Comparison of ENCODE assay signal across 9 mouse cellular contexts in genomic region chr15:66475941-66476391, GRCm38 (mm10). TPM values are rescaled to one million over a fixed set of nuclear protein-coding genes. Genes with fewer than 3 reads are reported as not detected.
A peak's percentile ranks its signal among the peaks of the same experiment; 100 is the strongest.
DNase-seq lines count a peak whose midpoint lies in the region; ATAC-seq and TF ChIP-seq lines count a peak whose summit lies in the region.
"Had no signal": no experiment of that assay in that cellular context is flagged by ENCODE, and none has a peak within 500 bp of the region (broad histone marks: within the 10 kb centered on the region; RNA-seq: fewer than 3 reads in every experiment).

No protein-coding gene starts in this region.

- H3K27me3 ChIP-seq in liver, embryonic 11.5 days (replicated peaks; ENCODE audit: control insufficient read depth, insufficient read depth, low read length) = no peaks in the 10 kb centered on the region
- no peaks in the 10 kb centered on the region for H3K27me3 ChIP-seq in forebrain, embryonic 14.5 days (replicated peaks; ENCODE audit: control insufficient read depth, insufficient read depth, low read length)
- no peaks in the 10 kb centered on the region for H3K27me3 ChIP-seq in liver, embryonic 16.5 days (ENCODE audit: control insufficient read depth, insufficient read depth, low read depth, low read length)
- H3K27me3 ChIP-seq in neural tube, embryonic 14.5 days (ENCODE audit: control insufficient read depth, insufficient read depth, low read length) = no peaks in the 10 kb centered on the region

- H3K9ac ChIP-seq in liver, embryonic 11.5 days (ENCODE audit: low read depth, low read length) = no peak overlapping the region
- H3K9ac ChIP-seq in forebrain, embryonic 14.5 days (ENCODE audit: low read length) = no peak overlapping the region
- H3K9ac ChIP-seq in liver, embryonic 16.5 days (ENCODE audit: low read depth, low read length) = no peak overlapping the region
- no peak overlapping the region for H3K9ac ChIP-seq in neural tube, embryonic 14.5 days (replicated peaks; ENCODE audit: low read depth, low read length)

- no peaks in the 10 kb centered on the region for H3K36me3 ChIP-seq in liver, embryonic 11.5 days (ENCODE audit: control insufficient read depth, insufficient read depth, low read length)
- no peaks in the 10 kb centered on the region for H3K36me3 ChIP-seq in forebrain, embryonic 14.5 days (ENCODE audit: control insufficient read depth, insufficient read depth, low read length)
- H3K36me3 ChIP-seq in liver, embryonic 16.5 days (ENCODE audit: control insufficient read depth, insufficient read depth) = no peaks in the 10 kb centered on the region
- H3K36me3 ChIP-seq in neural tube, embryonic 14.5 days (ENCODE audit: control insufficient read depth, insufficient read depth, low read length) = no peaks in the 10 kb centered on the region

- H3K9me3 ChIP-seq in liver, embryonic 11.5 days (ENCODE audit: control insufficient read depth, low read length) = no peaks in the 10 kb centered on the region
- no peaks in the 10 kb centered on the region for H3K9me3 ChIP-seq in forebrain, embryonic 14.5 days (replicated peaks; ENCODE audit: control insufficient read depth, low read length)
- no peaks in the 10 kb centered on the region for H3K9me3 ChIP-seq in liver, embryonic 16.5 days (replicated peaks; ENCODE audit: control insufficient read depth, low read length)
- no peaks in the 10 kb centered on the region for H3K9me3 ChIP-seq in neural tube, embryonic 14.5 days (ENCODE audit: control insufficient read depth, low read length)

- H3K4me3 ChIP-seq in liver, embryonic 11.5 days (ENCODE audit: low read depth, low read length) = no peak overlapping the region
- no peak overlapping the region for H3K4me3 ChIP-seq in forebrain, embryonic 14.5 days (ENCODE audit: low read depth, low read length)
- H3K4me3 ChIP-seq in liver, embryonic 16.5 days (ENCODE audit: low read depth, low read length) = no peak overlapping the region
- no peak overlapping the region for H3K4me3 ChIP-seq in neural tube, embryonic 14.5 days (ENCODE audit: low read depth, low read length)

- peak overlapping the region; percentile 26; the same call in 1 of the 2 replicates for H3K4me2 ChIP-seq in liver, embryonic 11.5 days
- no peak overlapping the region for H3K4me2 ChIP-seq in forebrain, embryonic 14.5 days (ENCODE audit: low read length)
- peak overlapping the region; percentile 21; the same call in 1 of the 2 replicates for H3K4me2 ChIP-seq in liver, embryonic 16.5 days (ENCODE audit: low read depth, low read length)
- 0 out of 2 replicates have a peak overlapping the region, but pooled peaks have one; percentile 21 for H3K4me2 ChIP-seq in neural tube, embryonic 14.5 days (ENCODE audit: low read depth, low read length)

- no peak for TF ChIP-seq POLR2A in brain, embryonic 14.5 days (IDR thresholded peaks at IDR 0.05; ENCODE audit: borderline replicate concordance, extremely low read depth, insufficient read depth, insufficient read length, poor library complexity, severe bottlenecking)

- peak; percentile 64; the same call in 1 of the 2 replicates for TF ChIP-seq CTCF in brain, embryonic 14.5 days (IDR thresholded peaks at IDR 0.05; ENCODE audit: borderline replicate concordance, extremely low read depth, insufficient read depth, insufficient read length)

- WGBS in liver, embryonic 11.5 days = 5% methylated on average over 5 of the region's 5 CpGs
- 17% methylated on average over 5 of the region's 5 CpGs for WGBS in forebrain, embryonic 14.5 days
- WGBS in liver, embryonic 16.5 days (ENCODE audit: insufficient replicate concordance) = 4% methylated on average over 5 of the region's 5 CpGs
- 12% methylated on average over 5 of the region's 5 CpGs for WGBS in neural tube, embryonic 14.5 days

- ATAC-seq in liver, embryonic 11.5 days (replicated peaks; ENCODE audit: low FRiP score) = 0 out of 2 replicates have a peak, but pooled peaks have one; percentile 36
- ATAC-seq in forebrain, embryonic 14.5 days = peak; percentile 78
- ATAC-seq in liver, embryonic 16.5 days (ENCODE audit: low read depth) = no peak
- ATAC-seq in neural tube, embryonic 14.5 days (ENCODE audit: low read depth) = peak; percentile 77; the same call in 1 of the 2 replicates

- DNase-seq in liver, embryonic 11.5 days (ENCODE audit: low spot score) = no peak
- DNase-seq in liver = no peak
- peak; percentile 84 for DNase-seq in brain, embryonic 14.5 days (ENCODE audit: low read depth)
- peak; percentile 88 for DNase-seq in forebrain, embryonic 14.5 days (ENCODE audit: low spot score)
- DNase-seq in induced T-regulatory cell, adult 2 months (ENCODE audit: low read depth) = peak; percentile 95
- no peak for DNase-seq in urinary bladder, adult 2 months (ENCODE audit: low spot score)

- H3K27ac ChIP-seq in liver, embryonic 11.5 days (ENCODE audit: low read depth, low read length) = no peak overlapping the region
- H3K27ac ChIP-seq in forebrain, embryonic 14.5 days (ENCODE audit: low read depth, low read length) = peak overlapping the region; percentile 65; the same call in 1 of the 2 replicates
- H3K27ac ChIP-seq in liver, embryonic 16.5 days (ENCODE audit: low read length) = no peak overlapping the region
- no peak overlapping the region for H3K27ac ChIP-seq in neural tube, embryonic 14.5 days (ENCODE audit: low read depth, low read length)
- H3K27ac ChIP-seq: macrophage had no signal

- H3K4me1 ChIP-seq in liver, embryonic 11.5 days (replicated peaks; ENCODE audit: control insufficient read depth, insufficient read depth, low read length) = no peaks in the 10 kb centered on the region
- H3K4me1 ChIP-seq in forebrain, embryonic 14.5 days (ENCODE audit: control insufficient read depth, insufficient read depth, low read length) = 0 out of 2 replicates have a peak, but pooled peaks cover 3% of the 10 kb centered on the region
- H3K4me1 ChIP-seq in liver, embryonic 16.5 days (ENCODE audit: control insufficient read depth, low read depth, low read length) = no peaks in the 10 kb centered on the region
- no peaks in the 10 kb centered on the region for H3K4me1 ChIP-seq in neural tube, embryonic 14.5 days (ENCODE audit: control insufficient read depth, insufficient read depth, low read length)

RNA-seq across cellular contexts. Expression of gene Lrrc6, which starts 24.7 kb away (rescaled TPM):
- polyA plus RNA-seq in liver, embryonic 11.5 days (2014; fragmentation: Nextera tagmentation; extraction: Ambion mirVana) = not detected in 2 replicates
- 0.52 and 0.53 TPM in 2 replicates for polyA plus RNA-seq in brain, embryonic 14.5 days (2012; rRNA removed)
- polyA plus RNA-seq in forebrain, embryonic 14.5 days (2014; fragmentation: Nextera tagmentation; extraction: Ambion mirVana) = 1.2 and 1.7 TPM in 2 replicates
- polyA plus RNA-seq in liver, embryonic 16.5 days (2015; fragmentation: Nextera tagmentation; extraction: Ambion mirVana) = not detected in 2 replicates
- polyA plus RNA-seq in neural tube, embryonic 14.5 days (2014; fragmentation: Nextera tagmentation; extraction: Ambion mirVana) = 0.79 and 1.8 TPM in 2 replicates
- polyA plus RNA-seq in urinary bladder, adult 2 months (2012; rRNA removed) = 0.10 and 0.13 TPM in 2 replicates
- polyA plus RNA-seq: macrophage had no signal

Comparison
In these comparisons a context has a peak if more than half of its experiments do, and no peak if none do; other contexts are left out.
1. DNase-seq: peak in brain, embryonic 14.5 days (single experiment), forebrain, embryonic 14.5 days (single experiment) and induced T-regulatory cell, adult 2 months (single experiment); none in liver, embryonic 11.5 days (single experiment), liver (single experiment) and urinary bladder, adult 2 months (single experiment).